Mouse (Mus musculus) cerebellum, adult 2 months (tissue): ENCODE results near the gene Dmkn. TPM values are rescaled to one million over a fixed set of nuclear protein-coding genes. Genes with fewer than 3 reads are reported as not detected.

Experiments used
- DNase-seq, 2 experiments: peaks; one replicate each; pipeline ENCODE4 v3.0.0; 2021
- H3K27ac ChIP-seq: fragments of 200-500 bp; 2 replicates; pipeline ENCODE4 v1.5.1; 2012; ENCODE audit warnings: low read length, control low read depth, inconsistent platforms; ENCODE audit not compliant: insufficient read depth
- H3K27me3 ChIP-seq: fragments of 200-500 bp; 2 replicates; pipeline ENCODE4 v1.6.1; 2012; ENCODE audit warnings: inconsistent platforms, mild to moderate bottlenecking, low read length, moderate library complexity; ENCODE audit not compliant: control insufficient read depth, insufficient read depth
- H3K4me1 ChIP-seq: fragments of 200-500 bp; 2 replicates; pipeline ENCODE4 v1.6.1; 2011; ENCODE audit warnings: low read length; ENCODE audit not compliant: control insufficient read depth, insufficient read depth
- H3K4me3 ChIP-seq: fragments of 200-500 bp; replicated peaks from 2 replicates; pipeline ENCODE3; 2011; ENCODE audit warnings: mild to moderate bottlenecking, low read depth, low read length, control low read depth; ENCODE audit not compliant: insufficient read depth
- CTCF ChIP-seq: fragments of 200-500 bp; IDR thresholded peaks from 2 replicates; pipeline ENCODE4 v1.5.1; 2011; ENCODE audit warnings: low read depth, mild to moderate bottlenecking, control low read depth, low read length, moderate library complexity, borderline replicate concordance; ENCODE audit not compliant: insufficient read depth
- POLR2A ChIP-seq: fragments of 200-500 bp; IDR thresholded peaks from 2 replicates; pipeline ENCODE4 v1.6.1; 2011; ENCODE audit warnings: low read length, control low read depth, borderline replicate concordance; ENCODE audit not compliant: insufficient read depth
- WGBS: fragments of 180-500 bp; shearing (Covaris S2); methylation state at CpG from one replicate; pipeline ENCODE4 v1.1.7; 2018; 5-methylcytosine and 5-hydroxymethylcytosine counted together
- polyA plus RNA-seq: library from polyadenylated mRNA; depleted of rRNA; stranded (reverse); fragments of >200 nt; gene quantifications from 2 replicates; pipeline ENCODE4 v1.2.3, GENCODE M21; 2012

Gene Dmkn
- polyA plus RNA-seq, 1 experiment: 1.4 TPM

GRCm38 (mm10) chr7:30747525-30748204 is 15.9 kb upstream of the Dmkn start:
- no peaks in the 10 kb centered on the region for H3K4me1 ChIP-seq
- H3K27ac ChIP-seq: no peak overlapping the region
- DNase-seq: no peak
- WGBS: 91% methylated on average over 7 of the region's 7 CpGs
- no peaks in the 10 kb centered on the region for H3K27me3 ChIP-seq
- H3K4me3 ChIP-seq: no peak overlapping the region
- TF ChIP-seq POLR2A: no peak
- TF ChIP-seq CTCF: no peak

GRCm38 (mm10) chr7:30749824-30750606 is 13.5 kb upstream of the Dmkn start:
- TF ChIP-seq CTCF (no peak), POLR2A (no peak)
- no peak for DNase-seq
- Histone ChIP-seq H3K27ac (no peak overlapping the region), H3K4me3 (no peak overlapping the region), H3K27me3 (no peaks in the 10 kb centered on the region), H3K4me1 (no peaks in the 10 kb centered on the region)
- WGBS: 81% methylated on average over 13 of the region's 13 CpGs

DNA sequence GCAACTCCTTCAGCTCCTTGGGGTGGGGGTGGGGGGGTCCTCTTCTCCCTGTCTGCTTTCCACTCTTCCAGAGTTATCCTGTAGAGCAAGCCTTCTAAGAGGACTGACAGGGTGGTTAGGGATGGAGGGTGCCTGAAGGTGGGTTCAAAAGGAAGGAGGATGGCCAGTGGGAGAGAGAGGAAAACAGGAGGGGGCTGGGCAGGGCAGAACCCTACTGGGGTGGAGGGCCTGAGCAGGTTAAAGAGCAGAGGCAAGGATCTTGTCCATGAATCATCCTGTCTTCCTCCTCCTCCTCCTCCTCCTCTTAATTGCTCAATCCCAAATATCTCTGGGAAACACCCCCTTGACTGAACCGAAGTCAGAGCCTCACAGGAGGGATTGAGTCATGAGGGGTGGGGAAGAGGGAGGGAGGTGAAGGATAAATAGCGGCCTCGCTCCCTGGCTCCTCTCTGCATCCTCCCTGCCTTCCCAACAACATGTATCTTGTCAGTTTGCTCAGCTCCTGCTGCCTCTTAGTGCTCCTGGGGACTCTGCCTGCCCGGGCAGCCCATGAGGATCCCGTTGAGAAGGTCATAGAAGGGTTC is 12.4 kb upstream of the Dmkn start, which contains the start of gene Sbsn:
Gene Sbsn, plus strand, starts transcription at position 386 of the 584 bp plus-strand sequence.
- 66% methylated on average over 5 of the region's 5 CpGs for WGBS
- H3K4me3 ChIP-seq: no peak within 1 kb of the TSS
- H3K27ac ChIP-seq: no peak within 1 kb of the TSS
- no peaks in the 10 kb centered on the region for H3K4me1 ChIP-seq
- H3K27me3 ChIP-seq: no peaks in the 10 kb centered on the region
- no peak for DNase-seq
- TF ChIP-seq CTCF (no peak), POLR2A (no peak)

DNA sequence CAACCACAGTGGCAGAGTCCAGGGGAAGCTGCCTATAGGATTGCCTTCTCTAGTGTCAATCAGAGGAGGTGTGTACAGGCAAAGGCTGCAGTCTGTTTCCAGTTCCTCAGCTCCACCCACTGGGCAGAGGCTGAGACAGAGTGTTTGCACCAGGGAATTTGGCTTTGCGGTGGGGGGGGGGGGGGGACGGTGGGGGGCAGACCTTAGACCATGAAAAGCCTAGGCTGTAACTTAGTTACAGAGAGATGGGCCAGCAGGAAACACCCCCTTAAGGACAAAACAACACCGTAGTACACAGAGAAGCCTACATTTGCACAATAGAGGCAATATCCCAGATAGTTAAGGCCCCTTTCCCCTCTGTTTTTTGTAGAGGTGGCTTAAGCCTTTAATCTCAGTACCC is 6.6 kb upstream of the Dmkn start:
- 57% methylated on average over 3 of the region's 3 CpGs for WGBS
- no peak overlapping the region for H3K4me3 ChIP-seq
- no peak for DNase-seq
- TF ChIP-seq CTCF (no peak), POLR2A (no peak)
- no peak overlapping the region for H3K27ac ChIP-seq
- no peaks in the 10 kb centered on the region for H3K27me3 ChIP-seq
- no peaks in the 10 kb centered on the region for H3K4me1 ChIP-seq

DNA sequence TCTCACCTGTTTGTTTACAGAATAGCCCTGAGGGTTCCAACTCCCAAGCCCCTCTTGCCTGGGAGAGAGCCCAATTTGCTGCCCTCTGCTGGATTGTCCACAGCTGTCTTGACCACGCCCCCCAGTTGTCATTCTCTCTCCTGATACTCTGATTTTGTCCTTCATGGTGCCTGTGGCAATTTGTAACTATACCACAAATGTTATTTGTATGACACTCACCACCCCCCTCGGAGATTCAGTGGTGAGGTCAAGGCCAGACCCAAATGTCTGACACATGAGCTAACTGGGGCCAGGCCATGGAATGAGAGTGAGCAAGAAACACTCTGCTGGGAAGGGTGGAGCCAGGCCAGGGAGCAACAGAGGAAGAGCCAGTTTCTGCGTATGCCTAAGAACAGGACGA is 4.7 kb upstream of the Dmkn start:
- H3K4me1 ChIP-seq: no peaks in the 10 kb centered on the region
- no peak for DNase-seq
- 48% methylated on average over 4 of the region's 4 CpGs for WGBS
- TF ChIP-seq POLR2A: no peak
- TF ChIP-seq CTCF: no peak
- H3K4me3 ChIP-seq: no peak overlapping the region
- H3K27me3 ChIP-seq: no peaks in the 10 kb centered on the region
- no peak overlapping the region for H3K27ac ChIP-seq

GRCm38 (mm10) chr7:30761769-30762352 is 1.7 kb upstream of the Dmkn start:
- no peak overlapping the region for H3K4me3 ChIP-seq
- TF ChIP-seq POLR2A (no peak), CTCF (no peak)
- 80% methylated on average over 4 of the region's 4 CpGs for WGBS

GRCm38 (mm10) chr7:30765173-30765572 is 1.6 kb downstream of the Dmkn start:
- no peak for DNase-seq
- H3K27me3 ChIP-seq: no peaks in the 10 kb centered on the region
- H3K27ac ChIP-seq: no peak overlapping the region
- no peaks in the 10 kb centered on the region for H3K4me1 ChIP-seq
- H3K4me3 ChIP-seq: no peak overlapping the region
- WGBS: 27% methylated on average over 11 of the region's 11 CpGs
- TF ChIP-seq CTCF: no peak
- TF ChIP-seq POLR2A: no peak

More at GRCm38 (mm10) chr7:30761769-30762352, 1.7 kb upstream of the Dmkn start:
- no peak for DNase-seq
- Histone ChIP-seq H3K27ac (no peak overlapping the region), H3K4me1 (no peaks in the 10 kb centered on the region), H3K27me3 (no peaks in the 10 kb centered on the region)
